Comparison of ENCODE assay signal across 9 mouse cellular contexts in genomic region chr16:21205093-21205886, GRCm38 (mm10). TPM values are rescaled to one million over a fixed set of nuclear protein-coding genes. Genes with fewer than 3 reads are reported as not detected.
DNase-seq lines count a peak whose midpoint lies in the region; TF ChIP-seq lines count a peak whose summit lies in the region.
"Had no signal": no experiment of that assay in that cellular context is flagged by ENCODE, and none has a peak within 500 bp of the region (broad histone marks: within the 10 kb centered on the region; RNA-seq: fewer than 3 reads in every experiment).

No protein-coding gene starts in this region.

- no peak overlapping the region for H3K27ac ChIP-seq in spleen, adult 2 months (ENCODE audit: insufficient read depth, low read length)
- peak overlapping the region; percentile 94 for H3K27ac ChIP-seq in limb, embryonic 10.5 days
- peak overlapping the region; percentile 1; the same call in 1 of the 2 replicates for H3K27ac ChIP-seq in small intestine, adult 2 months (ENCODE audit: insufficient read depth, low read depth, low read length)

- H3K36me3 ChIP-seq in spleen, adult 2 months (ENCODE audit: control insufficient read depth, insufficient read depth, low read length), result no peaks in the 10 kb centered on the region
- peaks cover 19% of the 10 kb centered on the region for H3K36me3 ChIP-seq in limb, embryonic 10.5 days
- H3K36me3 ChIP-seq in small intestine, adult 2 months (ENCODE audit: control insufficient read depth, insufficient read depth, low read length), result no peaks in the 10 kb centered on the region

- DNase-seq in cerebellum, postnatal 10 days, result peak; percentile 45 to 47
- DNase-seq in cerebellum, adult 11 months, result no peak
- no peak for DNase-seq in spleen, adult 2 months (ENCODE audit: low read depth in 1 of 2, low spot score in 2 of 2)
- no peak for DNase-seq in spleen, adult 12 weeks (ENCODE audit: low spot score)
- peak; percentile 59 for DNase-seq in limb, embryonic 10.5 days (ENCODE audit: low spot score)
- DNase-seq in natural killer cell, adult 2 months (ENCODE audit: low spot score in 2 of 2), result no peak
- no peak for DNase-seq in thymus, postnatal 0 days (ENCODE audit: low spot score)

- H3K4me1 ChIP-seq in spleen, adult 2 months (ENCODE audit: control insufficient read depth, insufficient read depth, insufficient read length), result peaks cover 3% of the 10 kb centered on the region; the same call in 1 of the 2 replicates
- H3K4me1 ChIP-seq in limb, embryonic 10.5 days, result peaks cover 59% of the 10 kb centered on the region
- peaks cover 13% of the 10 kb centered on the region for H3K4me1 ChIP-seq in small intestine, adult 2 months (ENCODE audit: control insufficient read depth, insufficient read depth, insufficient read length, low read length)

- H3K27me3 ChIP-seq in spleen, adult 2 months (ENCODE audit: control insufficient read depth, insufficient read depth, low read length), result peaks cover 12% of the 10 kb centered on the region
- peaks cover 7% of the 10 kb centered on the region for H3K27me3 ChIP-seq in limb, embryonic 10.5 days (ENCODE audit: low read depth, poor library complexity, severe bottlenecking)
- no peaks in the 10 kb centered on the region for H3K27me3 ChIP-seq in small intestine, adult 2 months (ENCODE audit: control insufficient read depth, insufficient read depth, low read length)

- no peak for TF ChIP-seq POLR2A in spleen, adult 2 months (IDR thresholded peaks at IDR 0.05; ENCODE audit: low read depth, low read length)
- TF ChIP-seq POLR2A in small intestine, adult 2 months (IDR thresholded peaks at IDR 0.05; ENCODE audit: low read depth, low read length), result no peak

- WGBS in spleen, adult 2 months, result 15% methylated on average over 56 of the region's 60 CpGs
- WGBS in limb, embryonic 10.5 days, result under 1% methylated on average over 60 of the region's 60 CpGs
- 2% methylated on average over 60 of the region's 60 CpGs for WGBS in small intestine, adult 2 months

- TF ChIP-seq CTCF in spleen, adult 2 months (IDR thresholded peaks at IDR 0.05; ENCODE audit: extremely low read depth, insufficient read depth, insufficient read length, insufficient replicate concordance), result no peak
- no peak for TF ChIP-seq CTCF in small intestine, adult 2 months (IDR thresholded peaks at IDR 0.05; ENCODE audit: extremely low read depth, insufficient read length, insufficient replicate concordance, low read depth, low read length)

- peak overlapping the region; percentile 41; the same call in 1 of the 2 replicates for H3K4me3 ChIP-seq in spleen, adult 2 months (ENCODE audit: extremely low read depth, insufficient read depth, insufficient read length)
- peak overlapping the region; percentile 80 for H3K4me3 ChIP-seq in limb, embryonic 10.5 days
- peak overlapping the region; percentile 63 for H3K4me3 ChIP-seq in small intestine, adult 2 months (ENCODE audit: low read depth, low read length)

- no peaks in the 10 kb centered on the region for H3K9me3 ChIP-seq in limb, embryonic 10.5 days (replicated peaks)

RNA-seq across cellular contexts. Expression of gene Ephb3, which starts 0.7 kb away (rescaled TPM):
- 2.2 and 2.3 TPM in 2 replicates for polyA plus RNA-seq in spleen, adult 2 months (2012; rRNA removed)
- polyA plus RNA-seq in limb, embryonic 10.5 days (2016; fragmentation: Nextera tagmentation; extraction: Ambion mirVana), result 31.0 and 48.3 TPM in 2 replicates
- polyA plus RNA-seq in small intestine, adult 2 months (2012; rRNA removed), result 9.3 and 11.3 TPM in 2 replicates
- 0.83 and 0.90 TPM in 2 replicates for polyA plus RNA-seq in thymus, postnatal 0 days (2015; fragmentation: Nextera tagmentation; extraction: Ambion mirVana)

RNA-seq across cellular contexts. Expression of gene Teddm3, which starts 51.5 kb away (rescaled TPM):
- 0.20 and 0.25 TPM in 2 replicates for polyA plus RNA-seq in spleen, adult 2 months (2012; rRNA removed)
- not detected in 2 replicates for polyA plus RNA-seq in limb, embryonic 10.5 days (2016; fragmentation: Nextera tagmentation; extraction: Ambion mirVana)
- polyA plus RNA-seq in small intestine, adult 2 months (2012; rRNA removed), result 10.6 TPM in 1 of 2 replicates, not detected in the other
- 0.38 and 0.49 TPM in 2 replicates for polyA plus RNA-seq in thymus, postnatal 0 days (2015; fragmentation: Nextera tagmentation; extraction: Ambion mirVana)
- polyA plus RNA-seq: gonadal fat pad, adult 2 months had no signal

Comparison
In these comparisons a context has a peak if more than half of its experiments do, and no peak if none do; other contexts are left out.
1. DNase-seq: peak in cerebellum, postnatal 10 days (2 of 2) and limb, embryonic 10.5 days (single experiment); none in cerebellum, adult 11 months (single experiment), spleen, adult 2 months (0 of 2), spleen, adult 12 weeks (single experiment), natural killer cell, adult 2 months (0 of 2) and thymus, postnatal 0 days (single experiment).
2. Peak in every context shown above with its lines, with median percentiles within 50 percentile points of each other: H3K4me3 ChIP-seq.